Mouse (Mus musculus) embryonic facial prominence, embryonic 15.5 days (tissue): ENCODE measurements at regions not wholly inside any gene's neighbourhood (a gene's known extent, or its start where the extent isn't known, plus 50 kb on each side); places are given as distances from the start of the nearest gene placed in this dataset.

Experiments
- ATAC-seq: fragments of 200-750 bp; cut with Nextera tagmentation; 2 replicates; pipeline ENCODE4 v1.8.0; 2017; ENCODE audit warnings: low read depth, moderate TSS enrichment; ENCODE audit not compliant: insufficient number of reproducible peaks, low FRiP score, low TSS enrichment
- H3K27ac ChIP-seq: fragments of 300-500 bp; sonication (generic); replicated peaks from 2 replicates; pipeline ENCODE4 v1.5.1; 2015; ENCODE audit warnings: mild to moderate bottlenecking, inconsistent platforms
- H3K27me3 ChIP-seq: fragments of 300-500 bp; sonication (generic); 2 replicates; pipeline ENCODE4 v1.6.1; 2015; ENCODE audit warnings: inconsistent platforms
- H3K36me3 ChIP-seq: fragments of 300-500 bp; sonication (generic); 2 replicates; pipeline ENCODE4 v1.6.1; 2015; ENCODE audit warnings: mild to moderate bottlenecking, inconsistent platforms
- H3K4me1 ChIP-seq: fragments of 300-500 bp; sonication (generic); 2 replicates; pipeline ENCODE4 v1.6.1; 2015; ENCODE audit warnings: inconsistent platforms
- H3K4me2 ChIP-seq: fragments of 300-500 bp; sonication (generic); replicated peaks from 2 replicates; pipeline ENCODE4 v1.6.1; 2015; ENCODE audit warnings: mild to moderate bottlenecking, inconsistent platforms
- H3K4me3 ChIP-seq: fragments of 300-500 bp; sonication (generic); replicated peaks from 2 replicates; pipeline ENCODE4 v1.5.1; 2015; ENCODE audit warnings: mild to moderate bottlenecking, inconsistent platforms
- H3K9ac ChIP-seq: fragments of 300-500 bp; sonication (generic); 2 replicates; pipeline ENCODE4 v1.6.1; 2015; ENCODE audit warnings: inconsistent platforms
- H3K9me3 ChIP-seq: fragments of 300-500 bp; sonication (generic); replicated peaks from 2 replicates; pipeline ENCODE4 v1.6.1; 2016; ENCODE audit warnings: inconsistent platforms
- WGBS: fragments of 180-500 bp; shearing (Covaris S2); methylation state at CpG from one replicate; pipeline ENCODE4 v1.1.7; 2015; 5-methylcytosine and 5-hydroxymethylcytosine counted together

DNA sequence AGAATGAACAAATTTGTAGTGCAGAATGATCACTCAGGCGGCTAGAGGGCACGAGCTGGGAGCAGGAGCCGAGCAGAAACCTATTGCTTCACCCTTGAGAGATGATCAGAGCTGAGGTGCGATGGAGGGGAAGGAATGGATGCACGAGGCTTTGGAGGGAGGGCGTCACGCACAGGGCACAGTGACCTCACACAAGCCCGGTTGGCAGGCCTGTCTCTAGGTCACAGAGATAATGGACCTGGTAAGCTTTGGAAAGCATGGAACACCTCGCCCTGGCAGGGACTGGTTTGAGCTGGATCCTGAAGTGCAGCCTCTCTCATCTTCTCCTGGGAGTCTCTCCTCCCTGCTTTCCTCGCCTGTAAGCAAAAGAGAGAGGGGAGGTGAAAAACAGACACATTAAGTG lies 273.4 kb upstream of the Zmiz1 start:
- H3K4me1 ChIP-seq: peaks cover 23% of the 10 kb centered on the region
- no peaks in the 10 kb centered on the region for H3K9me3 ChIP-seq
- H3K4me3 ChIP-seq: no peak overlapping the region
- no peak for ATAC-seq
- WGBS: 47% methylated on average over 10 of the region's 10 CpGs
- H3K9ac ChIP-seq: no peak overlapping the region
- peak overlapping the region; percentile 79 for H3K27ac ChIP-seq
- 0 out of 2 replicates have a peak, but pooled peaks cover 3% of the 10 kb centered on the region for H3K27me3 ChIP-seq
- H3K4me2 ChIP-seq: no peak overlapping the region
- H3K36me3 ChIP-seq: no peaks in the 10 kb centered on the region

DNA sequence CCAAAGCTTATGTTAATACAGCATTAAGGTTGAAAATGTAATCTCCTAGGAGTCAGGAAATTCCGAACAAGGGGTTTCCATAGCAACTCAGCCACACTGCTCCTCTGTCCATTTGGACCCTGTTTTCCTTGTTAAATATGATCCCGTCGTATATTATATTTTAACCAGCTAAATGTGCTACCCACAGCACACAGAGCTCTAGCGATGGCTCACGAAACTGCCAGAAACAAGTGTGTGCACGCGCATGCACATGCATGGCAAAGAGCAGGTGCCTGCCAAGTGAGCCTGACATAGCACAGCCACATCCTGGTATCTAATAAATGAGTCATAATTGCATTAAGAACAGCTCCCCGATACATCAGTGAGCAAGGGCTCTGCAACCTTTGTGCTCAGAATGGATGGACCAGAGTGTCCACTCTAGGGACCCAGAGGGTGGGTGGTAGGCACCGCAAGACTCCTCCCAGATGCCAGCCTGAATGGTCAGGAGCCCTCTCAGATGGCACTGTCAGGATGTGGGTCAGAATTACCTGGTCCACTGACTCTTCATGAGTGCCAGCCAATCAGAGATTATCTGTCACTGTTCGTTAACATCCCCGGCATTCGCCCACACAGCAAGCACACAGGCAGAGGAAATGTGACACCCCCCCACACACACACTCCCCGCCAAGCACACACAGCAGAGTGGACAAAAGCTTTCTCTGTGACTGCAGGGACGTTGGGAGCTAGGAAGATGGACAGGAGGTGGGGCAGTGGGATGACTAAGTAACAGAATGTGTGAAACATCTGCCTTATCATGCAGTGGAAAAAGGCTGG lies 272.8 kb upstream of the Zmiz1 start:
- 0 out of 2 replicates have a peak, but pooled peaks cover 3% of the 10 kb centered on the region for H3K27me3 ChIP-seq
- ATAC-seq: no peak
- whole genome bisulfite sequencing: 25% methylated on average over 14 of the region's 14 CpGs
- H3K36me3 ChIP-seq: no peaks in the 10 kb centered on the region
- no peak overlapping the region for H3K9ac ChIP-seq
- no peak overlapping the region for H3K4me2 ChIP-seq
- H3K4me1 ChIP-seq: peaks cover 29% of the 10 kb centered on the region
- no peak overlapping the region for H3K4me3 ChIP-seq
- no peaks in the 10 kb centered on the region for H3K9me3 ChIP-seq
- peak overlapping the region; percentile 79 for H3K27ac ChIP-seq

DNA sequence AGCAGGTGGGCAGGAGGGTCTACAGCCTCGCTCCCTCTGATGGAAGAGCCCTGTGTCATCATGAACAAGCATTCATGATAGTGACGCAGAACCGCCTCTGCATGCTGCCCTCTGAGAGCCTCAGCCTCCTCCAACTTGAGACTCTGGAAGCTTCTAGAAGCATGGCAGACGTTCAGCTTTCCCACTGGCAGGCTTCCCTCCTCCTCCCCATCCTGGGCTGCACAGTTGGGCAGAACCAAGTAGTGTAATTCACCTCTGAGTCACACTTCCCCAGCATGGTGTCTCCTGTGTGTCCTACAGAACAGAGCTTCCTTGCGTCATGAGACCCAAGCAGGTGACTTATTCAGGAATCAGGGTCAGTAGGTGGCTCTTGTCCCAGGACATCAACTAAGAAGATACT lies 271.3 kb upstream of the Zmiz1 start:
- H3K4me2 ChIP-seq: no peak overlapping the region
- no peak for ATAC-seq
- H3K36me3 ChIP-seq: no peaks in the 10 kb centered on the region
- no peak overlapping the region for H3K4me3 ChIP-seq
- WGBS: 85% methylated on average over 5 of the region's 5 CpGs
- peaks cover 31% of the 10 kb centered on the region for H3K4me1 ChIP-seq
- no peaks in the 10 kb centered on the region for H3K9me3 ChIP-seq
- no peak overlapping the region for H3K9ac ChIP-seq
- H3K27ac ChIP-seq: no peak overlapping the region
- H3K27me3 ChIP-seq: 0 out of 2 replicates have a peak, but pooled peaks cover 3% of the 10 kb centered on the region

DNA sequence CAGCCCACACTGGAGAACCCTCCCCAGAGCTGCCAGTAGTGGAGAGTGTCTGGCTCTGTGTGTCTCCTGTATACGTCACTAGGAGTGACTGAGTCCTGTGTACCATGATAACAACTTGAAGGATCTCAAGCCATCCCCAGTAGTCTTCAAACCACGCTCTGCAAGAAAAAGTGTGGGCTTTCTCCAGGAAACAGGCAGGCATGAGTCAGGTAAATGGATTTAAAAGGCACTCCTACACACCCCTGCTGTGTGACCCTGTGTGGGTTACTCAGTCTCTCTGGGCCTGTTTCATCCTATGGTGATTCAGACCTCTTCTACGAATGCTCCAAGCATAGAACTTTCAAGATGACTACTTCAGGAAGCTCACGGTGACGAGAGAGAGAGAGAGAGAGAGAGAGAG lies 269.7 kb upstream of the Zmiz1 start:
- H3K4me2 ChIP-seq: no peak overlapping the region
- no peaks in the 10 kb centered on the region for H3K9me3 ChIP-seq
- WGBS: 91% methylated on average over 5 of the region's 5 CpGs
- H3K27me3 ChIP-seq: 0 out of 2 replicates have a peak, but pooled peaks cover 3% of the 10 kb centered on the region
- no peak overlapping the region for H3K27ac ChIP-seq
- peaks cover 31% of the 10 kb centered on the region for H3K4me1 ChIP-seq
- no peak overlapping the region for H3K9ac ChIP-seq
- ATAC-seq: no peak
- H3K36me3 ChIP-seq: no peaks in the 10 kb centered on the region
- H3K4me3 ChIP-seq: no peak overlapping the region

DNA sequence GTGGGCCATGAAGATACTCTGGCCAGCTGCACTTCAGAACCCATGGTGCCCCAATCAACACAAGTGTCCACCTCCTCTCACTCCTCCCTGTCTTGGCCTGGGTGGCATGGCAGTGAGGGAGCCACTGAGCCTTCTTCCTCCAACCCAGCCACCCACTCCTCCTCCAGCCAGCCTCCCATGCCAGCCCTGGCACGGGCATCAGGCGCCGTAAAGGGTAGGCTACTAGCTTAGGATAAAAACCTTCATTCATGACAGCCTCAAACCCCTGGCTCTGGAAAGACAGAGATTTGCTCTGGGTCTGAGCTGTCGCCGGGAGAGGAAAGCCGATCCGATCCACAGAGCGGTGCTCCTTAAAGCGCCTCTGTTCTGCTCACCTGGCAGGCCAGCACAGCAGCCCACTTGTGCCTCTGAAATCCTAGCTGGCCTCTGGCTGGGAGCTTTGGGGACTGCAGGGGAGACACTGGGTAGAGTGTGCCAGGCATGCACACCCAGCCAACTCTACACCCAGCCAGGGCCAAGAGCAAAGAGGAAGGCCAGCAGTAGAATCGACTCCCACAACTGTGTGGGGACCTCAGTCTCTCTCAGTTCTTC lies 268.2 kb upstream of the Zmiz1 start:
- no peaks in the 10 kb centered on the region for H3K9me3 ChIP-seq
- peak; percentile 36; the same call in 1 of the 2 replicates for ATAC-seq
- H3K9ac ChIP-seq: no peak overlapping the region
- no peaks in the 10 kb centered on the region for H3K27me3 ChIP-seq
- H3K27ac ChIP-seq: no peak overlapping the region; the same call in 1 of the 2 replicates
- no peak overlapping the region for H3K4me3 ChIP-seq
- H3K36me3 ChIP-seq: no peaks in the 10 kb centered on the region
- WGBS: 73% methylated on average over 10 of the region's 10 CpGs
- peaks cover 33% of the 10 kb centered on the region for H3K4me1 ChIP-seq
- H3K4me2 ChIP-seq: no peak overlapping the region

DNA sequence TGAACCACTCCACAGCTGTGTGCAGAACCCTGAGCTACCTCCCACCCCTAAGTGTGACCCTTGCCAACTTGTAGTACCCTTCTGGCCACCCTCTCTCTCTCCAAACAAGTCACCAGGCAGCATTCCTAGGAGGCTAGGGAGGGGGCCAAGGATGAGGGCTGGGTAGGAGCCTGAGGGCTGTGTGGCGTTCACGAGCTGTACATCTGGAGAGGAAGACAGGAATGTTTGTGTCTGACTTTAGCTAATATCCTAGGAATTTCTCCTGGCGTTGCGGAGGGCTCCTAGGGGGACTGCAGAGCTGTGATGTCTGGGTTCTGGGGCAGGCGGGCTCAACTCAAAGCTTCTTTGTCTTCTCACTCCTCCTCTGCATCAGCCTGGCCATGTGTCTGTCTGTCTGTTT lies 262.2 kb upstream of the Zmiz1 start:
- WGBS: 6% methylated on average over 5 of the region's 5 CpGs
- peaks cover 58% of the 10 kb centered on the region for H3K4me1 ChIP-seq
- H3K4me3 ChIP-seq: no peak overlapping the region
- H3K4me2 ChIP-seq: no peak overlapping the region
- no peaks in the 10 kb centered on the region for H3K36me3 ChIP-seq
- no peaks in the 10 kb centered on the region for H3K9me3 ChIP-seq
- H3K9ac ChIP-seq: no peak overlapping the region
- H3K27ac ChIP-seq: peak overlapping the region; percentile 82
- peak; percentile 65 for ATAC-seq
- no peaks in the 10 kb centered on the region for H3K27me3 ChIP-seq

DNA sequence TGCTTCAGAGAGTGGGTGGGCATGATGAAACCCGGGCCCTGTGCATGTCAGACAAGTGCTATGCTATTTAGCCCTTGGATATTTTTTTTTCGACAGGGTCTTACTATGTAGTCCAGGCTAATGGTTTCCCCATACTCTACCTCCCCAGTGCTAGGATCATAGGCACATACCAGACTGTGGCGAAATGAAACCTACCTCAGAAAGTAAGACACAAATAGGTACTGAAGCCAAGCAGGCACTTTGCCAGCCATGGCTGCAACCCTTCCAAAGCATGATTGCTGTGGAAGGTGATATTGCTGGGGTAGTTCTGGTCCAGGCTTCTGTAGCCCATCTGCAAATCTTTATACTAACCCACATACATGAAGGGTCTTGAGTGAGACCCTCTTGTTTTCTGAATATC lies 259.1 kb upstream of the Zmiz1 start:
- peak overlapping the region; percentile 82 for H3K27ac ChIP-seq
- WGBS: 58% methylated on average over 3 of the region's 3 CpGs
- H3K4me1 ChIP-seq: peaks cover 59% of the 10 kb centered on the region
- H3K27me3 ChIP-seq: no peaks in the 10 kb centered on the region
- H3K9ac ChIP-seq: no peak overlapping the region
- no peak for ATAC-seq
- H3K4me3 ChIP-seq: no peak overlapping the region
- H3K36me3 ChIP-seq: no peaks in the 10 kb centered on the region
- H3K4me2 ChIP-seq: no peak overlapping the region
- H3K9me3 ChIP-seq: no peaks in the 10 kb centered on the region

DNA sequence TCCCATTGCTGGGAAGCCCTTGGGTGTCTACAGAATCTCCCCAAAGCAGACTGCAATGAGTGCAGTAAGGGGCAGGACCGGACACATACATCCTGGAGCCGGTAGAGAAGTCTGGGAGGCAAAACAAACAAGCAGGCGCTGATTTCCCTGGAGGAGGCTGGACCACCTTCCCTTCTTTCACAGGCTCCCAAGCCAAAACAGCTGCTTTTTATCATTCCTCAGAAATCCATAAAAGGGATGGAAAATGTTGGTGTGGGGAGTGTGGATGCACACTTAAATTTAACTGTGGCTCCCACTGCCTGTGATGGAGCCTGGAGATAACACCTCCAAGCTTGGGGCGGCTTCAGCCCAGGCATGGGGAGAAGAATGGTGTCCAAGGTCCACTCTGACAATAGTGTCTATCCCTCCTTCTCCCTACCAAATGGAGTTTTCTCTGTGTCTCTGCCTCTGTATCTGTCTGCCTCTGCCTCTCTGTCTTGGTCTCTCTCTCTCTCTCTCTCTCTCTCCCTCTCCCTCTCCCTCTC lies 258.3 kb upstream of the Zmiz1 start:
- H3K9me3 ChIP-seq: no peaks in the 10 kb centered on the region
- H3K27me3 ChIP-seq: no peaks in the 10 kb centered on the region
- H3K9ac ChIP-seq: no peak overlapping the region
- H3K36me3 ChIP-seq: no peaks in the 10 kb centered on the region
- 18% methylated on average over 4 of the region's 4 CpGs for WGBS
- H3K4me3 ChIP-seq: no peak overlapping the region
- ATAC-seq: no peak
- peaks cover 52% of the 10 kb centered on the region for H3K4me1 ChIP-seq
- H3K27ac ChIP-seq: peak overlapping the region; percentile 82
- H3K4me2 ChIP-seq: no peak overlapping the region

DNA sequence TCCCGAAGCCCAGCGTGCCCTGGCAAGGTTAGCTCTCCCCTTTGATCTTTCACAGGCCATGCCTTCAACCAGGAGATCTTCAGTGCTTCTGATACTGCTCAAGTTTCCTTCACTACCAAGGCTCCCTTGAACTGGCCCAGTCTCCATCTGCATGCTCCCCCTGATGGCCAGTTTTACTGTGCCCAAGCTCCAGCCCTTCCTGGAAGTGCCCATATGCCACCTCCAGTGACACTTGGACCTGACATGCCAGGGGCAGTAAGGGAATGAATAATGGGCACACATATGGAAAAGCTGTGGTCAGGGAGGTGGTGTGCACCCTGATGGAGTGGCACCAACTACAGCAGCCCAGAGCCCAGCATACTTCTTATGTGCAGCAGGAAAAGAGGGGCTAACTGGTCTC lies 256.7 kb upstream of the Zmiz1 start:
- H3K36me3 ChIP-seq: no peaks in the 10 kb centered on the region
- H3K4me3 ChIP-seq: no peak overlapping the region
- H3K27me3 ChIP-seq: no peaks in the 10 kb centered on the region
- no peaks in the 10 kb centered on the region for H3K9me3 ChIP-seq
- ATAC-seq: no peak
- peaks cover 41% of the 10 kb centered on the region for H3K4me1 ChIP-seq
- 74% methylated on average over 2 of the region's 2 CpGs for WGBS
- H3K27ac ChIP-seq: no peak overlapping the region
- no peak overlapping the region for H3K9ac ChIP-seq
- H3K4me2 ChIP-seq: no peak overlapping the region

DNA sequence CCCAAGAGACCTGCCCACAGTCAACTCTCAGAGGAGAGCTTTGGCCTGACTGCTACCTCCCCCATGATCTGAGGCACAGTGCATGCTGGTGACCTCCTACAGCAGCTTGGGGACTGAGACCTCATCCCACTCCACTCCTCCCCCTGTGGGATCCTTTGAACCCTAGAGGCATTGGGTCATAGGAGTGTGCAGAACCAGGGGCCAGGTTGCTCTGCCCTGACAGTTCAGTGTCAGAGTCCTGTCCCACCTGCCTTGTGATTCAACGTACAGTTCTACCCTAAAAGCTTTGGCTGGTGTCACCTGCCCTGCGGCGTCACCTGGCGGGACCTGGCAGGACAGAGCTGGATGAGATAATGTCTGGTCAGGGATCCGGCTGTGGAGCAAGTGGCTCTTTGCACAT lies 254.9 kb upstream of the Zmiz1 start:
- no peak overlapping the region for H3K27ac ChIP-seq
- no peaks in the 10 kb centered on the region for H3K36me3 ChIP-seq
- no peak overlapping the region for H3K4me3 ChIP-seq
- H3K4me2 ChIP-seq: no peak overlapping the region
- H3K9me3 ChIP-seq: no peaks in the 10 kb centered on the region
- H3K4me1 ChIP-seq: peaks cover 38% of the 10 kb centered on the region
- no peak overlapping the region for H3K9ac ChIP-seq
- no peak for ATAC-seq
- no peaks in the 10 kb centered on the region for H3K27me3 ChIP-seq
- 90% methylated on average over 5 of the region's 5 CpGs for WGBS

DNA sequence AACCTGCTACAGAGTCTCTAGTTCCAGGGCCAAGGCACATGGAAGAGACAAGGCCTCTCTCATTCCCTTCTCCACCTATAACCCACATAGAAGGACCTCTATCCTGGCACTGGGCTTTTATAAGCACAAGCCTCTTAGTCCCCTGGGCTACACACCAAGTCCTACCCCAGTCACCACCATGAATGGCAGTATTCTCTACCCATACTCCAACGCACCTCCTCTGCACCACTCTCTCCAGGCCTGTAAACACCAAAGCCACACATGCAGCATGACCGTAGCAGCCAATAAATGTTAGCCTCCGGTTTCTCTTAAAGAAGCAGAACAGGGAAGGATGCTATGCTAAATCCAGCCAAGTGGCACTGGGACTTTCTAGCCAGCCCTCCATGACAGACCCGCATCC lies 252.1 kb upstream of the Zmiz1 start:
- no peaks in the 10 kb centered on the region for H3K27me3 ChIP-seq
- H3K9ac ChIP-seq: no peak overlapping the region
- H3K36me3 ChIP-seq: no peaks in the 10 kb centered on the region
- no peak overlapping the region for H3K27ac ChIP-seq
- no peaks in the 10 kb centered on the region for H3K9me3 ChIP-seq
- peaks cover 13% of the 10 kb centered on the region for H3K4me1 ChIP-seq
- ATAC-seq: no peak
- no peak overlapping the region for H3K4me2 ChIP-seq
- 53% methylated on average over 4 of the region's 4 CpGs for WGBS
- no peak overlapping the region for H3K4me3 ChIP-seq
